Mouse (Mus musculus) heart, postnatal 0 days (tissue): ENCODE results near the gene Arhgef2.

Experiments used
- CTCF ChIP-seq: IDR thresholded peaks from 2 replicates; pipeline ENCODE4 v1.5.1; 2016; ENCODE audit warnings: antibody characterized with exemption, control low read depth, low read depth
- EP300 ChIP-seq: IDR thresholded peaks from 2 replicates; pipeline ENCODE4 v1.6.1; 2016; ENCODE audit warnings: antibody characterized with exemption, low read depth

DNA sequence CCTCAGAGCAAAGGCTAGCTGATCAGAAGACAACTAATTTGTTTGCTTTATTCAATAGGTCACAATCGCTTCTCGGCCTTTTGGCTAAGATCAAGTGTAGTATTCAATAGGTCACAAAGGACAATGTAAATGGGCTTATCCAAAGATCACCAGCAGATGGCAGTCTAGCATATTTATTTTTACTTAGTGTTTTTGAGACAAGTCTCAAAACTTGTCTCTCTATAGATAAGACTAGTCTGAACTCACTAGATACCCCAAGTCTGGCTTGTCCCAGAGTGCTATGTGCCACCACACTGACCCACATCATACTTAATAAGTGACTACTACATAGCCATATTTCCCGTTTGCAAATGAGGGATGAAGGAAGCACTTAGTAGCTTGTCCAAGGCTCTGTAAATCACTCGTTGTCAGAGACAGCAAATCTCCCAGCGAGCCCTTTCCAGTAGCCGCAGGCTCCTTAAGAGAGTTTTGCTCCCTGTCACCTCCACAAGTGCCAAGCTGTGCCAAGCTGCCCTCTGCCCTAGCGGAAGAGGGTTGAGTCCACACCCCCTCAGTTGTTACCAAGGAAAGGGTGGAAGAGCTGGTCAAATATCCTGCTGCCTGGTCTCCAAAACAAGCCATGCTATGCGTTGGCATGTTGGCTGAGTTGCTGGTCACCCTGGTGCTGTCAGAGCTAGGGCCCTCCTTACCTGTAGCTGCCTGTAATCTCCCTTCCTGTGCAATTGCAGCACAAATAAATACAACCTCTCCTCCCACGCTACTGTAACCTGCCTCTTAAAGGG lies 13.6 kb upstream of the Arhgef2 start:
- TF ChIP-seq EP300 (no peak), CTCF (peak; percentile 58)
